Comparison of ENCODE assay signal across 27 mouse cellular contexts in the genomic region with DNA sequence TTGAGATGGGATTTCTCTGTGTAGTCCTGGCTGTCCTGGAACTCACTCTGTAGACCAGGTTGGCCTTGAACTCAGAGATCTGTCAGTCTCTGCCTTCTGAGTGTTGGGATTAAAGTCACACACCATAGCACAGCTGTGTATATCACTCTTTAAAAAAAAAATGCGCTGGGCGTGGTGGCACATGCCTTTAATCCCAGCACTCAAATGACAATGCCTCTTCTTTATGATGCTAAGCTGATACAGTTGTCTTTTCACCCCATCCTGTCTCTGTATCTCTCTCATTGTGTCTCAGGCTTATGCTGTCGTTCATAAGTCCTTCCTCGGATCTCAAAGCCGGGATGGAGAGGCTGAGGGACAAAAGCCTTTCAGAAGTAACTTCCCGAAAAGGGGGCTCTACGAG. TPM values are rescaled to one million over a fixed set of nuclear protein-coding genes. Genes with fewer than 3 reads are reported as not detected.
DNase-seq lines count a peak whose midpoint lies in the region; ATAC-seq and TF ChIP-seq lines count a peak whose summit lies in the region.
"Had no signal": no experiment of that assay in that cellular context is flagged by ENCODE, and none has a peak within 500 bp of the region (broad histone marks: within the 10 kb centered on the region; RNA-seq: fewer than 3 reads in every experiment).

No protein-coding gene starts in this region.

- DNase-seq in ES-CJ7 (ENCODE audit: low read depth, low spot score) (peak; percentile 92), ES-E14 (ENCODE audit: low read depth, low spot score) (no peak), R1 (ENCODE audit: low read depth, low spot score) (peak; percentile 85), ZHBTc4 (ENCODE audit: low read depth, low spot score) (peak; percentile 92)
- no peak for DNase-seq in adrenal gland, postnatal 14 days
- no peak for DNase-seq in adrenal gland, adult 18-20 months (ENCODE audit: low spot score in 2 of 2)
- no peak for DNase-seq in hindbrain, embryonic 14.5 days (ENCODE audit: low spot score)
- DNase-seq in thymus, postnatal 4 days = no peak
- DNase-seq: adrenal gland, adult 2 months; adrenal gland, adult 8-10 months; adrenal gland, postnatal 10 days; adrenal gland, postnatal 25 days; adrenal gland, postnatal 36 days; B cell, adult 2 months; cerebellum, adult 11 months; cerebellum, adult 11-12 months; cerebellum, adult 18-20 months; cerebellum, adult 2 months; cerebellum, adult 8-10 months; cerebellum, adult 9-10 months; cerebellum, adult 9-11 months; cerebellum, postnatal 10 days had no signal

- no peak for ATAC-seq in hindbrain, embryonic 14.5 days (ENCODE audit: low FRiP score)
- ATAC-seq: activated CD4-positive, CD25-positive, alpha-beta regulatory T cell, adult 4 months; CD4-positive, CD25-positive, alpha-beta regulatory T cell, adult 4 months; Patski had no signal

- peaks cover 4 to 25% of the 10 kb centered on the region in 2 experiments; a peak in 3 of 4 replicates for H3K4me1 ChIP-seq in ES-E14 (ENCODE audit: control insufficient read depth in 2 of 2, insufficient read depth in 2 of 2, low read length in 2 of 2, poor library complexity in 1 of 2)
- H3K4me1 ChIP-seq in hindbrain, embryonic 14.5 days (replicated peaks; ENCODE audit: control insufficient read depth, insufficient read depth, low read length) = 0 out of 2 replicates have a peak, but pooled peaks cover 6% of the 10 kb centered on the region

- no peak overlapping the region for H3K4me3 ChIP-seq in ES-E14 (ENCODE audit: insufficient read depth in 1 of 2, low read depth in 1 of 2, low read length in 2 of 2, poor library complexity in 1 of 2, severe bottlenecking in 1 of 2)
- no peak overlapping the region for H3K4me3 ChIP-seq in hindbrain, embryonic 14.5 days (replicated peaks; ENCODE audit: low read length)

- H3K27me3 ChIP-seq in hindbrain, embryonic 14.5 days (ENCODE audit: control insufficient read depth, insufficient read depth, low read length) = no peaks in the 10 kb centered on the region
- H3K27me3 ChIP-seq: CH12.LX, Patski had no signal

- in situ Hi-C loops in ES-E14 (cut with MboI; ENCODE audit: low sequenced_read_pairs in 2 of 2, unreplicated experiment in 2 of 2) = no loop called here

- WGBS in hindbrain, embryonic 14.5 days = 68% methylated on average over 7 of the region's 7 CpGs

- no peaks in the 10 kb centered on the region for H3K36me3 ChIP-seq in ES-E14 (ENCODE audit: control insufficient read depth, insufficient read depth, low read length, poor library complexity, severe bottlenecking)
- H3K36me3 ChIP-seq in hindbrain, embryonic 14.5 days (replicated peaks; ENCODE audit: control insufficient read depth, insufficient read depth) = no peaks in the 10 kb centered on the region

- no peaks in the 10 kb centered on the region for H3K9me3 ChIP-seq in ES-E14 (ENCODE audit: control insufficient read depth, insufficient read depth, low read depth, low read length)
- H3K9me3 ChIP-seq in hindbrain, embryonic 14.5 days (ENCODE audit: control insufficient read depth, low read length) = no peaks in the 10 kb centered on the region
- H3K9me3 ChIP-seq: G1E had no signal

- no peak overlapping the region for H3K9ac ChIP-seq in ES-E14 (ENCODE audit: insufficient read depth, low read depth, low read length, poor library complexity, severe bottlenecking)
- H3K9ac ChIP-seq in hindbrain, embryonic 14.5 days = no peak overlapping the region

- H3K4me2 ChIP-seq in hindbrain, embryonic 14.5 days (replicated peaks) = no peak overlapping the region

- no peak overlapping the region for H3K27ac ChIP-seq in ES-E14 (ENCODE audit: insufficient read depth, low read depth, low read length, poor library complexity, severe bottlenecking)
- H3K27ac ChIP-seq in hindbrain, embryonic 14.5 days = no peak overlapping the region

TF ChIP-seq in ES-E14, 5 proteins besides CTCF, POLR2A, EP300 and RAD21:
- TF ChIP-seq CHD2 (IDR thresholded peaks at IDR 0.05; ENCODE audit: low read depth, low read length) (no peak), ZNF384 (IDR thresholded peaks at IDR 0.05; ENCODE audit: low read depth, low read length) (peak; percentile 94)

RNA-seq across cellular contexts. Expression of a gene that starts 31.7 kb away (rescaled TPM):
- 284 and 303 TPM in 2 replicates for total RNA-seq in ES-E14 (2012; rRNA removed)
- total RNA-seq in adrenal gland, postnatal 14 days (2021) = 337 and 408 TPM in 2 replicates
- 100 to 1,000 TPM; 836 to 847 TPM for total RNA-seq in adrenal gland, adult 18-20 months (2021)
- polyA plus RNA-seq in hindbrain, embryonic 14.5 days (2014; fragmentation: Nextera tagmentation; extraction: Ambion mirVana) = 323 and 381 TPM in 2 replicates

RNA-seq across cellular contexts. Expression of a gene that starts 58.7 kb away (rescaled TPM):
- 2.5 and 2.9 TPM in 2 replicates for total RNA-seq in ES-E14 (2012; rRNA removed)
- 0.15 TPM in 1 of 2 replicates, not detected in the other for total RNA-seq in adrenal gland, postnatal 14 days (2021)
- total RNA-seq in adrenal gland, adult 18-20 months (2021) = under 1 TPM in 1 of 2 experiments, not detected in 1; 0.22 TPM
- 4.2 and 5.4 TPM in 2 replicates for polyA plus RNA-seq in hindbrain, embryonic 14.5 days (2014; fragmentation: Nextera tagmentation; extraction: Ambion mirVana)
- total RNA-seq: adrenal gland, postnatal 25 days; CH12.LX had no signal
- polyA plus RNA-seq: activated CD4-positive, CD25-positive, alpha-beta regulatory T cell, adult 4 months; adrenal gland, adult 2 months; CD4-positive, CD25-positive, alpha-beta regulatory T cell, adult 4 months; G1E had no signal

Comparison
In these comparisons a context has a peak if more than half of its experiments do, and no peak if none do; other contexts are left out.
1. DNase-seq: peak in ES-CJ7 (single experiment), R1 (single experiment) and ZHBTc4 (single experiment); none in ES-E14 (single experiment), adrenal gland, postnatal 14 days (single experiment), adrenal gland, adult 18-20 months (0 of 2), hindbrain, embryonic 14.5 days (single experiment) and thymus, postnatal 4 days (single experiment).